Mouse (Mus musculus): ENCODE data around the gene Mybphl. TPM values are rescaled to one million over a fixed set of nuclear protein-coding genes. Genes with fewer than 3 reads are reported as not detected.

The Mybphl gene
- polyA plus RNA-seq, 1 experiment from 2014 or later, result 5.6 TPM

- no peaks in the 10 kb centered on the region for H3K9me3 ChIP-seq (ENCODE audit: low read length)
- no peak for DNase-seq (ENCODE audit: low spot score)
- H3K4me2 ChIP-seq (replicated peaks; ENCODE audit: low read depth, low read length), result no peak overlapping the region
- H3K27ac ChIP-seq (ENCODE audit: low read length), result no peak overlapping the region
- no peaks in the 10 kb centered on the region for H3K36me3 ChIP-seq (ENCODE audit: insufficient read depth, low read length)
- no peak overlapping the region for H3K4me3 ChIP-seq (ENCODE audit: low read depth, low read length)
- no peak for ATAC-seq
- no peak overlapping the region for H3K9ac ChIP-seq (replicated peaks; ENCODE audit: low read depth)
- TF ChIP-seq EP300 (IDR thresholded peaks at IDR 0.05), result no peak
- TF ChIP-seq CTCF (IDR thresholded peaks at IDR 0.05), result no peak
- 61% methylated on average over 9 of the region's 9 CpGs for WGBS
- H3K27me3 ChIP-seq (replicated peaks; ENCODE audit: insufficient read depth, low read length), result no peaks in the 10 kb centered on the region
- 0 out of 2 replicates have a peak, but pooled peaks cover 6% of the 10 kb centered on the region for H3K4me1 ChIP-seq (ENCODE audit: insufficient read depth, low read depth, low read length)
Observed at GRCm38 (mm10) chr3:108325521-108325920, 39.2 kb upstream of the Mybphl start.

GRCm38 (mm10) chr3:108327275-108327674, 37.4 kb upstream of the Mybphl start:
- ATAC-seq, result peak; percentile 57
- H3K27ac ChIP-seq (ENCODE audit: low read length), result peak overlapping the region; percentile 17; the same call in 1 of the 2 replicates

GRCm38 (mm10) chr3:108327916-108328315, 36.8 kb upstream of the Mybphl start:
- peak overlapping the region; percentile 81 for H3K27ac ChIP-seq (ENCODE audit: low read length)
- no peak overlapping the region for H3K9ac ChIP-seq (replicated peaks; ENCODE audit: low read depth)
- H3K4me3 ChIP-seq (ENCODE audit: low read depth, low read length), result no peak overlapping the region
- peak overlapping the region; percentile 34 for H3K4me2 ChIP-seq (replicated peaks; ENCODE audit: low read depth, low read length)
- WGBS, result 27% methylated on average over 3 of the region's 3 CpGs
- peak; percentile 96 for DNase-seq (ENCODE audit: low spot score)
- 0 out of 2 replicates have a peak, but pooled peaks cover 6% of the 10 kb centered on the region for H3K4me1 ChIP-seq (ENCODE audit: insufficient read depth, low read depth, low read length)
- peak; percentile 81 for TF ChIP-seq EP300 (IDR thresholded peaks at IDR 0.05)
- TF ChIP-seq CTCF (IDR thresholded peaks at IDR 0.05), result no peak
- 0 out of 2 replicates have a peak, but pooled peaks cover 4% of the 10 kb centered on the region for H3K36me3 ChIP-seq (ENCODE audit: insufficient read depth, low read length)
- H3K27me3 ChIP-seq (replicated peaks; ENCODE audit: insufficient read depth, low read length), result no peaks in the 10 kb centered on the region
- ATAC-seq, result peak; percentile 93
- H3K9me3 ChIP-seq (ENCODE audit: low read length), result no peaks in the 10 kb centered on the region

More at GRCm38 (mm10) chr3:108327275-108327674, 37.4 kb upstream of the Mybphl start:
- 62% methylated on average over 8 of the region's 8 CpGs for WGBS
- peak; percentile 78 for DNase-seq (ENCODE audit: low spot score)
- H3K9ac ChIP-seq (replicated peaks; ENCODE audit: low read depth), result no peak overlapping the region
- H3K4me2 ChIP-seq (replicated peaks; ENCODE audit: low read depth, low read length), result no peak overlapping the region
- H3K9me3 ChIP-seq (ENCODE audit: low read length), result no peaks in the 10 kb centered on the region
- H3K27me3 ChIP-seq (replicated peaks; ENCODE audit: insufficient read depth, low read length), result no peaks in the 10 kb centered on the region
- H3K4me3 ChIP-seq (ENCODE audit: low read depth, low read length), result no peak overlapping the region
- TF ChIP-seq EP300 (IDR thresholded peaks at IDR 0.05), result 0 out of 2 replicates have a peak, but pooled peaks have one; percentile 16
- TF ChIP-seq CTCF (IDR thresholded peaks at IDR 0.05), result no peak
- no peaks in the 10 kb centered on the region for H3K36me3 ChIP-seq (ENCODE audit: insufficient read depth, low read length)
- H3K4me1 ChIP-seq (ENCODE audit: insufficient read depth, low read depth, low read length), result 0 out of 2 replicates have a peak, but pooled peaks cover 6% of the 10 kb centered on the region

- Histone ChIP-seq H3K9ac (replicated peaks; ENCODE audit: low read depth) (no peak overlapping the region), H3K27ac (ENCODE audit: low read length) (peak overlapping the region; percentile 81), H3K9me3 (ENCODE audit: low read length) (no peaks in the 10 kb centered on the region), H3K36me3 (ENCODE audit: insufficient read depth, low read length) (0 out of 2 replicates have a peak, but pooled peaks cover 5% of the 10 kb centered on the region), H3K4me3 (ENCODE audit: low read depth, low read length) (no peak overlapping the region), H3K4me2 (replicated peaks; ENCODE audit: low read depth, low read length) (peak overlapping the region; percentile 34), H3K27me3 (replicated peaks; ENCODE audit: insufficient read depth, low read length) (no peaks in the 10 kb centered on the region), H3K4me1 (ENCODE audit: insufficient read depth, low read depth, low read length) (0 out of 2 replicates have a peak, but pooled peaks cover 6% of the 10 kb centered on the region)
- peak; percentile 17; the same call in 1 of the 2 replicates for TF ChIP-seq CTCF (IDR thresholded peaks at IDR 0.05)
- TF ChIP-seq EP300 (IDR thresholded peaks at IDR 0.05), result no peak
- WGBS, result 12% methylated on average over 9 of the region's 9 CpGs
- DNase-seq (ENCODE audit: low spot score) (peak; percentile 83), ATAC-seq (peak; percentile 79)
Observed at GRCm38 (mm10) chr3:108328441-108328841, 36.3 kb upstream of the Mybphl start.

- no peak for DNase-seq (ENCODE audit: low spot score)
- H3K4me2 ChIP-seq (replicated peaks; ENCODE audit: low read depth, low read length), result no peak overlapping the region
- 0 out of 2 replicates have a peak, but pooled peaks cover 6% of the 10 kb centered on the region for H3K4me1 ChIP-seq (ENCODE audit: insufficient read depth, low read depth, low read length)
- no peaks in the 10 kb centered on the region for H3K27me3 ChIP-seq (replicated peaks; ENCODE audit: insufficient read depth, low read length)
- H3K27ac ChIP-seq (ENCODE audit: low read length), result no peak overlapping the region
- no peak overlapping the region for H3K9ac ChIP-seq (replicated peaks; ENCODE audit: low read depth)
- no peak for ATAC-seq
- WGBS, result 94% methylated on average over 6 of the region's 6 CpGs
- TF ChIP-seq CTCF (IDR thresholded peaks at IDR 0.05) (no peak), EP300 (IDR thresholded peaks at IDR 0.05) (no peak)
- H3K36me3 ChIP-seq (ENCODE audit: insufficient read depth, low read length), result peaks cover 20% of the 10 kb centered on the region; the same call in 1 of the 2 replicates
- no peaks in the 10 kb centered on the region for H3K9me3 ChIP-seq (ENCODE audit: low read length)
- H3K4me3 ChIP-seq (ENCODE audit: low read depth, low read length), result no peak overlapping the region
Observed at GRCm38 (mm10) chr3:108330812-108331211, 33.9 kb upstream of the Mybphl start.

GRCm38 (mm10) chr3:108336878-108337277, 27.8 kb upstream of the Mybphl start:
- ATAC-seq (no peak), DNase-seq (ENCODE audit: low spot score) (no peak)
- H3K9ac ChIP-seq (replicated peaks; ENCODE audit: low read depth), result no peak overlapping the region
- H3K4me1 ChIP-seq (ENCODE audit: insufficient read depth, low read depth, low read length), result no peaks in the 10 kb centered on the region
- H3K27ac ChIP-seq (ENCODE audit: low read length), result no peak overlapping the region
- H3K27me3 ChIP-seq (replicated peaks; ENCODE audit: insufficient read depth, low read length), result no peaks in the 10 kb centered on the region
- TF ChIP-seq CTCF (IDR thresholded peaks at IDR 0.05), result no peak
- no peak for TF ChIP-seq EP300 (IDR thresholded peaks at IDR 0.05)
- no peaks in the 10 kb centered on the region for H3K9me3 ChIP-seq (ENCODE audit: low read length)
- 94% methylated on average over 5 of the region's 5 CpGs for WGBS
- H3K36me3 ChIP-seq (ENCODE audit: insufficient read depth, low read length), result peaks cover 52% of the 10 kb centered on the region; the same call in 1 of the 2 replicates
- no peak overlapping the region for H3K4me2 ChIP-seq (replicated peaks; ENCODE audit: low read depth, low read length)
- H3K4me3 ChIP-seq (ENCODE audit: low read depth, low read length), result no peak overlapping the region

Data from lung, postnatal 0 days (tissue).